Mouse (Mus musculus) left cerebral cortex, postnatal 10 days (tissue): ENCODE results near the gene Def6. TPM values are rescaled to one million over a fixed set of nuclear protein-coding genes. Genes with fewer than 3 reads are reported as not detected.

Experiments
- DNase-seq, 2 experiments: peaks; one replicate each; pipeline ENCODE4 v3.0.0; 2021 to 2022; ENCODE audit warnings: low spot score in 2 of 2, mixed read lengths in 1 of 2; ENCODE audit errors: extremely low spot score in 1 of 2
- intact Hi-C: fragments of 180-260 bp; cut with DNase I; formaldehyde crosslinking; loops from one replicate; pipeline ENCODE4 v1.15.1; 2025
- total RNA-seq, 2 experiments: library from RNA; stranded (reverse); gene quantifications; 2 replicates each; pipeline ENCODE4 v1.2.3; 2021

The Def6 gene
- total RNA-seq, 2 experiments from 2014 or later = 4.9 to 5.4 TPM

GRCm38 (mm10) chr17:28259890-28260542 is 52.4 kb downstream of the Def6 start:
- intact Hi-C loops = no loop called here
- DNase-seq = no peak

- no peak for DNase-seq
- intact Hi-C loops = no loop called here
These were observed 52.9 kb downstream of the Def6 start for GRCm38 (mm10) chr17:28260543-28260909.

- no peak for DNase-seq
- intact Hi-C loops = no loop called here
These were observed 54.2 kb downstream of the Def6 start for GRCm38 (mm10) chr17:28261795-28262194.

GRCm38 (mm10) chr17:28263181-28263894 is 55.8 kb downstream of the Def6 start:
- intact Hi-C loops = no loop called here
- no peak for DNase-seq

GRCm38 (mm10) chr17:28267251-28267650 is 59.7 kb downstream of the Def6 start:
- intact Hi-C loops = no loop called here
- DNase-seq = no peak

- no peak for DNase-seq
- intact Hi-C loops = no loop called here
These were observed 62.6 kb downstream of the Def6 start for GRCm38 (mm10) chr17:28270165-28270564.

GRCm38 (mm10) chr17:28271537-28272266 is 64.1 kb downstream of the Def6 start:
- DNase-seq = no peak
- intact Hi-C loops = no loop called here

- DNase-seq = no peak
- intact Hi-C loops = no loop called here
These were observed 64.7 kb downstream of the Def6 start for GRCm38 (mm10) chr17:28272281-28272680.

- intact Hi-C loops = no loop called here
- no peak for DNase-seq
These were observed 65.3 kb downstream of the Def6 start for GRCm38 (mm10) chr17:28272837-28273236.

- intact Hi-C loops = no loop called here
- DNase-seq = no peak
These were observed 67.2 kb downstream of the Def6 start for GRCm38 (mm10) chr17:28274739-28275138.

GRCm38 (mm10) chr17:28277226-28277625 is 69.6 kb downstream of the Def6 start:
- DNase-seq = no peak
- intact Hi-C loops = no loop called here

GRCm38 (mm10) chr17:28277721-28278120 is 70.1 kb downstream of the Def6 start:
- DNase-seq = no peak

GRCm38 (mm10) chr17:28278156-28278555 is 70.6 kb downstream of the Def6 start:
- no peak for DNase-seq
- intact Hi-C loops = no loop called here

More at GRCm38 (mm10) chr17:28277721-28278120, 70.1 kb downstream of the Def6 start:
- intact Hi-C loops = no loop called here

Other genes with a start within 250 kb of the Def6 start
- gene Tcp11, start 127.1 kb upstream of the Def6 start, total RNA-seq = 1 to 10 TPM; 1.6 to 2.4 TPM
- 1 to 10 TPM; 2.2 to 2.4 TPM for gene Scube3, start 65.6 kb upstream of the Def6 start, total RNA-seq
- gene Zfp523, start 30.6 kb upstream of the Def6 start, total RNA-seq = 10 to 100 TPM; 87.3 to 95.6 TPM
- gene Ppard, start 24.9 kb downstream of the Def6 start, total RNA-seq = 10 to 100 TPM; 19.4 to 23.8 TPM
- 10 to 100 TPM; 32.2 to 33.3 TPM for gene Fance, start 105.7 kb downstream of the Def6 start, total RNA-seq
- 100 to 1,000 TPM; 454 to 468 TPM for gene Rpl10a, start 120.7 kb downstream of the Def6 start, total RNA-seq
- 1 to 10 TPM; 3.0 to 3.3 TPM for gene Tead3, start 143.0 kb downstream of the Def6 start, total RNA-seq
- gene Tulp1, start 157.4 kb downstream of the Def6 start, total RNA-seq = not detected